Mouse (Mus musculus) heart, embryonic 13.5 days (tissue): ENCODE data around the gene Fam71b. TPM values are rescaled to one million over a fixed set of nuclear protein-coding genes. Genes with fewer than 3 reads are reported as not detected.

Experiments
- ATAC-seq: fragments of 200-750 bp; cut with Nextera tagmentation; 2 replicates; pipeline ENCODE4 v1.8.0; 2017; ENCODE audit warnings: moderate TSS enrichment; ENCODE audit not compliant: insufficient number of reproducible peaks, low FRiP score, low TSS enrichment; ENCODE audit errors: extremely low read depth
- H3K27ac ChIP-seq: fragments of 300-500 bp; sonication (generic); replicated peaks from 2 replicates; pipeline ENCODE4 v1.5.1; 2015; ENCODE audit warnings: moderate library complexity, mild to moderate bottlenecking, inconsistent platforms
- H3K27me3 ChIP-seq: fragments of 300-500 bp; sonication (generic); replicated peaks from 2 replicates; pipeline ENCODE4 v1.6.1; 2015; ENCODE audit warnings: mild to moderate bottlenecking, inconsistent platforms
- H3K36me3 ChIP-seq: fragments of 300-500 bp; sonication (generic); 2 replicates; pipeline ENCODE4 v1.6.1; 2015; ENCODE audit warnings: mild to moderate bottlenecking, inconsistent platforms
- H3K4me1 ChIP-seq: fragments of 300-500 bp; sonication (generic); 2 replicates; pipeline ENCODE4 v1.6.1; 2015; ENCODE audit warnings: inconsistent platforms
- H3K4me2 ChIP-seq: fragments of 300-500 bp; sonication (generic); 2 replicates; pipeline ENCODE4 v1.6.1; 2015; ENCODE audit warnings: inconsistent platforms, mild to moderate bottlenecking, moderate library complexity
- H3K4me3 ChIP-seq: fragments of 300-500 bp; sonication (generic); 2 replicates; pipeline ENCODE4 v1.5.1; 2015; ENCODE audit warnings: moderate library complexity, mild to moderate bottlenecking, inconsistent platforms
- H3K9ac ChIP-seq: fragments of 300-500 bp; sonication (generic); 2 replicates; pipeline ENCODE4 v1.6.1; 2015; ENCODE audit warnings: inconsistent platforms, mild to moderate bottlenecking, moderate library complexity
- H3K9me3 ChIP-seq: fragments of 300-500 bp; sonication (generic); 2 replicates; pipeline ENCODE4 v1.6.1; 2016; ENCODE audit warnings: inconsistent platforms
- WGBS: fragments of 180-500 bp; shearing (Covaris S2); methylation state at CpG from one replicate; pipeline ENCODE4 v1.1.7; 2015; ENCODE audit warnings: mixed read lengths; 5-methylcytosine and 5-hydroxymethylcytosine counted together
- polyA plus RNA-seq: library from polyadenylated mRNA; unstranded; fragments of >200 nt; fragmentation: Nextera tagmentation; extraction: Ambion mirVana; gene quantifications from 2 replicates; pipeline ENCODE4 v1.2.1, GENCODE M21; 2015

Gene Fam71b
- polyA plus RNA-seq, 1 experiment from 2014 or later = not detected

DNA sequence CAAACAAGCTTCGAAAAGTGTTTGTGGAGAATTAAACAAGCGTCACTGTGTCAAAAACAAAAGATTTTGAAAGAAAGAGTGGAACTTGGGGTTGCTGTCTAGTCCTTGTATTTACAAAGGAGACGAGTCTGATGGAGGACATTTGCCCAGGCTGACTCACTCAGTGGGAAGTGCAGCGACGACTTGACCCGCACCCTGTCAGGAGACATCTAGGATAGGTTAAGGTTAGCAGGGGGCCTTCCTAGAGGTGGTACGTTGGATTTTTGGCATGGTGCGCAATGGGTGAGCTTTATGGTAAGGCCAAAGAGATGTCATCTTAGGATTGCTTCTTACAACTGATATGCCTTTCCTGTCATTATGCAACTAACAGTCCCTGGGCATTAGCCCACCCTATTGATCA lies 9.3 kb upstream of the Fam71b start:
- no peak overlapping the region for H3K4me3 ChIP-seq
- 87% methylated on average over 8 of the region's 8 CpGs for WGBS
- H3K9ac ChIP-seq = no peak overlapping the region

DNA sequence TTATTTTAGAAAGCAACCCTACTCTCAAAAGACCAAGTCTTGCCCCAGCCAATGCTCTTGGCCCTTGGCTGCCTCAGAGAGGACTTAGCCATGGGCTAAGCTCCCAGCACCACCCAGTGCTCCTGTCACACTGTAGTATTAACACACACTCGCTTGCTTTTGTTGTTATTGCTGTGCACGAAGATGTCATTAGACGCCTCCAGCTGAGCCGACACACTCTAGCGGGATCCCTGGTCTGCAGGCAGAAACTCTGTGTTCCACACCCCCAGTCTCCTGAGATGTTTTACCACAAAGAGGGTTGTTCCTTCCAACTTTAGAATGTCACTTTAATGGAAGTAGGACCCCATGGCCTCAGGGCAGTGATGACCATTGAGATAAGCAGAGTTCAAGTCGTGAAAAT lies 7.9 kb upstream of the Fam71b start:
- Histone ChIP-seq H3K4me2 (no peak overlapping the region), H3K4me3 (no peak overlapping the region), H3K36me3 (no peaks in the 10 kb centered on the region), H3K27me3 (no peaks in the 10 kb centered on the region), H3K4me1 (no peaks in the 10 kb centered on the region), H3K27ac (no peak overlapping the region), H3K9ac (no peak overlapping the region), H3K9me3 (no peaks in the 10 kb centered on the region)
- WGBS = 67% methylated on average over 6 of the region's 6 CpGs
- ATAC-seq = no peak

More for the DNA sequence above, 9.3 kb upstream of the Fam71b start:
- no peaks in the 10 kb centered on the region for H3K27me3 ChIP-seq
- ATAC-seq = no peak
- H3K27ac ChIP-seq = no peak overlapping the region
- H3K4me1 ChIP-seq = no peaks in the 10 kb centered on the region
- no peak overlapping the region for H3K4me2 ChIP-seq
- no peaks in the 10 kb centered on the region for H3K36me3 ChIP-seq
- no peaks in the 10 kb centered on the region for H3K9me3 ChIP-seq

DNA sequence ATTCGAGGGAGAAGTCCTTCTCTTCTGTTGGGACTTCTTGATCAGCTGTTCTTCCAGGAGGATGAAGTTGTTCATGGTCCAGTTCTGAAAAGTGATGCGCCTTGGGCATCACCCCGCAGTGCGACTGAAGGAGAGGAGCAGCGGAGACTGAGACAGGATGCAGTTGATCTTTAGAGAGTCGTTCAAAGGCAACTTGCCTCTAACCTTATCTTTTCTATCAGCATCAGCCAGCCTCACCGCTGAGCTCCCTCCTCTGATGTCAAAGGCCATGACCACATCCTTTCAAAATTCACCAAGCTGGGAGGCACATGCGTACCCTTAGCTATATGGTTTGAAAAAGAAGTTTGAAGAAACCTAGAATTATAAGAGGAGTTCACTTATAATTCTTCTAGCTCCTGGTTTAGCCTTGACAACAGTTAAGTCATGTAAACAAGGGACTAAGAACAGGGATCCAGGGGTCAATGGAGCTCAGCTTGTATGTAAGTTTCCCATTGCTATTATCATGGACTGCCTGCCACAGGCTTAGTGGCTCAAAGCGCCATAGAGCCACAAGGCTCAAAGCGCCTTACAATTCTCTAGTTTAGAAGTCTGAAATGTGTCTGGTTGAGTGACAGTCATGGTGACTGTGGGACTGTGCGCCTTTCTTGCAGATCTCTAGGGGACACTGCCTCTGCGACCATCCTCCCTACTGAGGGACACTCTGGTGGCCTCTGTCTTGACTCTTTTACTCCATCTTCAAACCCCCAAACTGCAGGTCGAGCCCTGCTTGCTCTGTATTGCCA lies 6.8 kb upstream of the Fam71b start, which contains the start of gene Itk:
Itk (minus strand) TSS at position 180 of the 782 bp plus-strand sequence.
- ATAC-seq = no peak
- no peaks in the 10 kb centered on the region for H3K27me3 ChIP-seq
- 70% methylated on average over 13 of the region's 13 CpGs for WGBS
- H3K4me3 ChIP-seq = no peak within 1 kb of the TSS
- H3K4me1 ChIP-seq = no peaks in the 10 kb centered on the region
- no peak within 1 kb of the TSS for H3K9ac ChIP-seq
- no peaks in the 10 kb centered on the region for H3K9me3 ChIP-seq
- H3K4me2 ChIP-seq = no peak within 1 kb of the TSS
- H3K27ac ChIP-seq = no peak within 1 kb of the TSS
- no peaks in the 10 kb centered on the region for H3K36me3 ChIP-seq

DNA sequence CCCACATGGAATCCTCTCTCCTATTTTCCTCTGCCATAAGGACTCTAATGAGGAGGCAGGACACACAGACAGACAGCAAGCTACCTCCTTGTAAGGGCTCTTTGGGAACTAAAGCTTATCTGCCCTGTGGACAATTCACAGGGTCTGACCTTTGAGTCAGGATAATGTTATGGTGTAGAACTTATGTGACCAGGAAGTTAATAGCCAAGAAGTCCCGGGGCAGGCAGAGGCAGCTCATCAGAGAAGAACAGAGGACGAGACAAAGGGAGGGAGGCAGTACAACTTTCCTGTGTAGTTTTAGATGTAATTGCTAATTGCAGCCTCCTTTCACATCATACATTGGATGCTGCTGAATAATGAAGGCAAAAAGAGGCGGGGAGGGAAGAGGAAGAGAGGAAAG lies 5.7 kb upstream of the Fam71b start:
- H3K36me3 ChIP-seq = no peaks in the 10 kb centered on the region
- H3K27me3 ChIP-seq = no peaks in the 10 kb centered on the region
- no peak overlapping the region for H3K27ac ChIP-seq
- H3K4me2 ChIP-seq = no peak overlapping the region
- no peaks in the 10 kb centered on the region for H3K9me3 ChIP-seq
- no peak for ATAC-seq
- H3K9ac ChIP-seq = no peak overlapping the region
- no peaks in the 10 kb centered on the region for H3K4me1 ChIP-seq
- H3K4me3 ChIP-seq = no peak overlapping the region
- WGBS = 50% methylated on average over 3 of the region's 3 CpGs

DNA sequence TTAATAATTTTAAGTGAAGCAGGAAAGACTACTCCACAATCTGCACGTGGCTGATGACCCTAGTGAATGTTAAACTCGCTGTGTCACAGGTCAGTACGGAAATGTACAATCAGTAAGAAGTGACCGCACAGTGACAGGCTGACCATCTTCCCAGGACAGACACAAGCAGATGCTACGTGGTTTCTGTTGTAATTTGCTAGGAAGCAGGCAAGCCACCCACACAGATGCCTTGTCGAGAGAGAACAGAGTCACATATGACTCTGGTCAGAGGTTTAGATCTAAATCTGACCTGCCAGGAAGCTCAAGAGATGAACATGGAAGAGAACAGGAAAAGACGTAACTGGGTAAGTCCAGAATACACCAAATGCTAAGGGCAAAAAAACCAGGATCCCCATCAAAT lies 3.5 kb upstream of the Fam71b start:
- H3K9me3 ChIP-seq = no peaks in the 10 kb centered on the region
- no peak overlapping the region for H3K4me2 ChIP-seq
- ATAC-seq = no peak
- WGBS = 80% methylated on average over 7 of the region's 7 CpGs
- H3K9ac ChIP-seq = no peak overlapping the region
- H3K27me3 ChIP-seq = no peaks in the 10 kb centered on the region
- no peaks in the 10 kb centered on the region for H3K4me1 ChIP-seq
- H3K4me3 ChIP-seq = no peak overlapping the region
- H3K36me3 ChIP-seq = no peaks in the 10 kb centered on the region
- no peak overlapping the region for H3K27ac ChIP-seq

DNA sequence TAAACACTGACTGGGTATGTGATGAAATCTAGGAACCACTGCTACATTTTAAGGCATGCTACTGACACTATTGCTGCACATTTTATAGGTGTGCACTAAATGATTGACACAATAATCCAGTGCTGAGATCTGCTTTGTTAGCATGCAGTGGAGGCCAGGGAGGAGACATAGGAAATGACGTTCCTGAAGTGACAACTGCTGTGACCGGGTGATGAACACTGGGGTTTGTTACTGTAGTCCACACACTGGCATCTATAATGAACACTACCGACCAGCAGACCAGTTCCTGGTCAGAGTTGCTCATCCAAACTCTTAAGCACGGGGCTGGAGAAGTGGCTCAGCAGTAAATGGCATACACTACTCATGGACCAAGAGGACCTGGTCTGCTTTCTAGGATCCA lies 2.9 kb upstream of the Fam71b start:
- Histone ChIP-seq H3K4me3 (no peak overlapping the region), H3K4me2 (no peak overlapping the region), H3K27ac (no peak overlapping the region), H3K27me3 (no peaks in the 10 kb centered on the region), H3K4me1 (no peaks in the 10 kb centered on the region), H3K9ac (no peak overlapping the region), H3K36me3 (no peaks in the 10 kb centered on the region), H3K9me3 (no peaks in the 10 kb centered on the region)
- WGBS = 67% methylated on average over 4 of the region's 4 CpGs
- no peak for ATAC-seq

DNA sequence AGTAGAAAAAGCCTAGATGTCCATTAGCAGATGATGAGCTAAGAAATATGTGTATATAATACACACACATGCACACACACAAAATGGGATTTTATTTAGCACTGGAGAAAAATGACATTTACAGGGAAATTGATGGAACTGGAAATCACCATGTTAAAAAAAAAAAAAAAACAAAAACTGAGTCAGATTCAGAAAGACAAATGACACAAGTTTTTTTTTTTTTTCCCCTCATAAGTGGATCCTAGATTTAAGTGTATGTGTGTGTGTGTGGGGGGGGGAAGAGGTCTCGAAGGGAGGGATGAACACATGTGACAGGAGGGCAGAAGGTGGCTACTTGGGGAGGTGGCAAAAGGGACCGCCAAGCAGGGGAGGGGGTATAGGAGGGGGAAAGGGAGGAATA lies 1.3 kb upstream of the Fam71b start:
- 74% methylated on average over 2 of the region's 2 CpGs for WGBS
- ATAC-seq = no peak
- Histone ChIP-seq H3K4me1 (peaks cover 6% of the 10 kb centered on the region; the same call in 1 of the 2 replicates), H3K9me3 (no peaks in the 10 kb centered on the region), H3K27me3 (no peaks in the 10 kb centered on the region), H3K4me3 (no peak overlapping the region), H3K36me3 (no peaks in the 10 kb centered on the region), H3K27ac (no peak overlapping the region), H3K9ac (no peak overlapping the region), H3K4me2 (no peak overlapping the region)

DNA sequence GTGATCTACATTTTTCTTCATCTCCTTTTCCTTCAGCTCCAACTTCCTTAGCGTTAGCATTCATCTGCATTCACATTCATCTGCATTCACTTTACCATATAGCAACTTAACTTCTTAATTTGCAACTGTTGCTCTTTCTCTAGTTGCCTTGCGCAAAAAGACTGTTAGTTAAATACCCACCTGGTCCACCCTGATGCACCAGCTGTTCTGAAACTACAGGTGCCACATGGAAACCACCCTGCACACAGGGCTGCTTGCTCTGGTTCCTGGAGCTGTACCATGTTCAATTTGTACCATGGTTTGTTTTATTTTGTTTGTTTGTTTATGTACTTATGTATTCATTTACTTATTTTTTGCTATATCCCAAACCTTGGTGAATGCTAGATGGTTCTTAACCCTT lies 661 bp upstream of the Fam71b start:
- no peaks in the 10 kb centered on the region for H3K9me3 ChIP-seq
- no peak overlapping the region for H3K9ac ChIP-seq
- no peaks in the 10 kb centered on the region for H3K27me3 ChIP-seq
- no peak overlapping the region for H3K4me2 ChIP-seq
- no peaks in the 10 kb centered on the region for H3K36me3 ChIP-seq
- peaks cover 6% of the 10 kb centered on the region; the same call in 1 of the 2 replicates for H3K4me1 ChIP-seq
- ATAC-seq = no peak
- H3K27ac ChIP-seq = no peak overlapping the region
- WGBS = 82% methylated on average over 2 of the region's 2 CpGs
- H3K4me3 ChIP-seq = no peak overlapping the region

DNA sequence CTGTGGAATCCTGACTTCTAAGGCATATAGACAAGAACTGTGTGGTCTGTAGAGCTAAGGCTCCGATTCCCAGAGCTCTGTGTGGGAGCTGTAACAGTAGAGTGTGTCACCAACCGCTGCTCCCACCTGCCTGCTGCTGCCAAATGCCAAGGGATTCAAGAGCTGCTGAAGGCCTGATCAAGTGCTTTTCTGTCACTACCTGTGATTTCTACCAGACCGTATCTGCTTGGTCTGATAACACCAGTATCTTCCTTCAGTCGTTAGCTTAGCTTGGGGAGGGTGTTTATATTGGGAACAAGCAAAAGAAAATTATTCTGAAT lies 461 bp downstream of the Fam71b start:
- H3K4me1 ChIP-seq = peaks cover 6% of the 10 kb centered on the region; the same call in 1 of the 2 replicates

DNA sequence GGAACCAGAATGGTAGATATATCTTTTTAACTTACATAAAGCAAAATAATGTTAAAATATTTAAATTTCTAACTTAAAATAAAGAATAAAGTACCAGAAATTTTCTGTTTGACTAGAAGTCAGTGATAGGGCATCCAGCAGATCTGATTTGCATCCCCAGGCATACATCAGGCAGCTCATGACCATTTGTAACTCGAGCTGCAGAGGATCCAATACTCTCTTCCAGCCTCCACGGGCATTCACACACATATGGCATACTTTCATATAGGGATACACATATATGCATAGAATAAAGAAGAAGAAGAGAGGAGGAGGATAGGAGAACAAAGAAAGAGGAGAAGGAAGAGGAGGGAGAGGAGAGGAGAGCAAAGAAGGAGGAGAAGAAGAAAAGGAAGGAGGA lies 1.5 kb downstream of the Fam71b start:
- no peaks in the 10 kb centered on the region for H3K27me3 ChIP-seq
- WGBS = 66% methylated on average over 2 of the region's 2 CpGs
- peaks cover 6% of the 10 kb centered on the region; the same call in 1 of the 2 replicates for H3K4me1 ChIP-seq
- H3K4me3 ChIP-seq = no peak overlapping the region
- no peak overlapping the region for H3K9ac ChIP-seq
- no peak overlapping the region for H3K4me2 ChIP-seq
- no peak overlapping the region for H3K27ac ChIP-seq
- no peaks in the 10 kb centered on the region for H3K36me3 ChIP-seq
- no peaks in the 10 kb centered on the region for H3K9me3 ChIP-seq
- ATAC-seq = no peak

More for the DNA sequence above, 461 bp downstream of the Fam71b start:
- H3K27me3 ChIP-seq = no peaks in the 10 kb centered on the region
- H3K4me3 ChIP-seq = no peak overlapping the region
- no peak overlapping the region for H3K9ac ChIP-seq
- WGBS = 39% methylated on average over 4 of the region's 4 CpGs
- no peak for ATAC-seq
- H3K9me3 ChIP-seq = no peaks in the 10 kb centered on the region
- no peak overlapping the region for H3K4me2 ChIP-seq
- H3K36me3 ChIP-seq = no peaks in the 10 kb centered on the region
- H3K27ac ChIP-seq = no peak overlapping the region

DNA sequence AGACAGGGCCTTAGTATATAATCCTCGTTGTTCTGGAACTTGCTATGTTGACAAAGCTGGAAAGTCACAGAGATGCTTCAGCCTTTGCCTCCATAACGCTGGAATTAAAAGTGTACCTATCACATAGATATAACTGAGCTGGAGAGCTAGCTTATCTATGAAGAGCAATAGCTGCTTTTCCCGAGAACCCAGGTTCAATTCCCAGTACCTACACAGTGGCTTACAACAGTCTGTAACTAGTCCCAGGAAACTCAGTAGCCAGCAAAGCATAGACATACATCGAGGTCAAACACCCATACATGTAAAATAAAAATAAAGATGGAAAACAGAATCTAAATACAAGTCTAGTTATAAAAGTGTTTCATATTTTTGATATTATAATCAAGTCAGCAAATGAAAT lies 2.1 kb downstream of the Fam71b start:
- Histone ChIP-seq H3K36me3 (no peaks in the 10 kb centered on the region), H3K4me1 (peaks cover 6% of the 10 kb centered on the region; the same call in 1 of the 2 replicates), H3K27me3 (no peaks in the 10 kb centered on the region), H3K9me3 (no peaks in the 10 kb centered on the region), H3K4me3 (no peak overlapping the region), H3K4me2 (no peak overlapping the region), H3K9ac (no peak overlapping the region), H3K27ac (no peak overlapping the region)
- WGBS = 65% methylated on average over 4 of the region's 4 CpGs
- no peak for ATAC-seq

DNA sequence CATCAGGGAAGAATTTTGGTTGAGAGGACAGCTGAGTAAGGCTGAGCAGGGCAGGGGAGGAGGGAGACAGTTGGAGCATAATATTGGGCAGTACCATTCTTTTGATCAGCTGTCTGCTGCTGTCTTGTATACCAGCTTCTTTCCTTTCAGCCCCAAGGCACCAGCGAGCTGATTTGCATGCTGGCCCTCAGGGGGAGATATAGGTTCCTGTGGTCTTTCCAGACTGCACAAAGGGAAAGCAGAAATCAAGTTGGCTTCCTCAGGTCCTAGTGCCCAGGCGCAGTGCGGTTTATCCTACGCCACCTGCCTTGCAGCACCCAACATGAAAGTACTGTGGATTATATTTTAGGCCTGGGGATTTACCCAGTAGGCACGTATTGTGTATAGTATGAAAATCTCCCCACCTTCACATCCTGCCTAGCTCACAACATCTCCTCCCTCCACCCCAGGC lies 2.6 kb downstream of the Fam71b start:
- Histone ChIP-seq H3K9me3 (no peaks in the 10 kb centered on the region), H3K9ac (no peak overlapping the region), H3K27me3 (no peaks in the 10 kb centered on the region; the same call in 1 of the 2 replicates), H3K4me3 (no peak overlapping the region), H3K4me2 (no peak overlapping the region), H3K36me3 (no peaks in the 10 kb centered on the region), H3K4me1 (peaks cover 6% of the 10 kb centered on the region; the same call in 1 of the 2 replicates), H3K27ac (no peak overlapping the region)
- WGBS = 58% methylated on average over 5 of the region's 5 CpGs
- no peak for ATAC-seq
